Mouse (Mus musculus) cerebellum, postnatal 25 days (tissue): Measurements from ENCODE around the gene Msi2.

Experiments used
- DNase-seq, 2 experiments: peaks; one replicate each; pipeline ENCODE4 v3.0.0; 2021; ENCODE audit warnings: mixed read lengths in 2 of 2

The Msi2 gene

GRCm38 (mm10) chr11:88430292-88430691, 288.0 kb downstream of the Msi2 start:
- DNase-seq, result no peak

- no peak for DNase-seq
These were observed 288.6 kb downstream of the Msi2 start for GRCm38 (mm10) chr11:88429680-88430079.

GRCm38 (mm10) chr11:88425631-88426101, 292.6 kb downstream of the Msi2 start:
- peak in 1 of 2 experiments; percentile 17 for DNase-seq

GRCm38 (mm10) chr11:88424034-88424767, 294.1 kb downstream of the Msi2 start:
- no peak for DNase-seq

- no peak for DNase-seq
These were observed 297.2 kb downstream of the Msi2 start for GRCm38 (mm10) chr11:88421057-88421578.

- DNase-seq, result no peak
These were observed 298.5 kb downstream of the Msi2 start for GRCm38 (mm10) chr11:88419657-88420366.

GRCm38 (mm10) chr11:88419064-88419463, 299.2 kb downstream of the Msi2 start:
- no peak for DNase-seq

- peak; percentile 57 to 67 for DNase-seq
These were observed 304.0 kb downstream of the Msi2 start for GRCm38 (mm10) chr11:88414157-88414870.

GRCm38 (mm10) chr11:88412423-88413094, 305.8 kb downstream of the Msi2 start:
- peak; percentile 75 to 87 for DNase-seq

- DNase-seq, result peak in 1 of 2 experiments; percentile 51
These were observed 310.0 kb downstream of the Msi2 start for GRCm38 (mm10) chr11:88408305-88408704.

GRCm38 (mm10) chr11:88406408-88406915, 311.9 kb downstream of the Msi2 start:
- DNase-seq, result no peak

GRCm38 (mm10) chr11:88404816-88405613, 313.3 kb downstream of the Msi2 start:
- DNase-seq, result peak; percentile 61 to 73

GRCm38 (mm10) chr11:88404247-88404677, 314.1 kb downstream of the Msi2 start:
- peak in 1 of 2 experiments; percentile 45 for DNase-seq

- DNase-seq, result no peak
These were observed 316.0 kb downstream of the Msi2 start for GRCm38 (mm10) chr11:88402290-88402689.

- DNase-seq, result no peak
These were observed 317.0 kb downstream of the Msi2 start for GRCm38 (mm10) chr11:88401333-88401732.

- no peak for DNase-seq
These were observed 317.4 kb downstream of the Msi2 start for GRCm38 (mm10) chr11:88400926-88401325.

GRCm38 (mm10) chr11:88400235-88400634, 318.1 kb downstream of the Msi2 start:
- DNase-seq, result peak; percentile 72 to 81

GRCm38 (mm10) chr11:88399431-88399830, 318.9 kb downstream of the Msi2 start:
- peak in 1 of 2 experiments; percentile 48 for DNase-seq

- no peak for DNase-seq
These were observed 319.3 kb downstream of the Msi2 start for GRCm38 (mm10) chr11:88399028-88399427.

- DNase-seq, result no peak
These were observed 323.0 kb downstream of the Msi2 start for GRCm38 (mm10) chr11:88395076-88395990.
